Mouse (Mus musculus): ENCODE results near the gene Ptchd4.

Gene Ptchd4

GRCm38 (mm10) chr17:42315669-42316611, at the start of gene Ptchd4:
Ptchd4 (plus strand) TSS chr17:42315947.
- peak; percentile 91 for DNase-seq (ENCODE audit: inconsistent ontology term)

- DNase-seq (ENCODE audit: inconsistent ontology term), result no peak
Observed at GRCm38 (mm10) chr17:42276861-42277260, 38.9 kb upstream of the Ptchd4 start.

GRCm38 (mm10) chr17:42284391-42284790, 31.4 kb upstream of the Ptchd4 start:
- DNase-seq (ENCODE audit: inconsistent ontology term), result no peak

GRCm38 (mm10) chr17:42286255-42286654, 29.5 kb upstream of the Ptchd4 start:
- no peak for DNase-seq (ENCODE audit: inconsistent ontology term)

GRCm38 (mm10) chr17:42290341-42290740, 25.4 kb upstream of the Ptchd4 start:
- DNase-seq (ENCODE audit: inconsistent ontology term), result no peak

GRCm38 (mm10) chr17:42291793-42292192, 24.0 kb upstream of the Ptchd4 start:
- no peak for DNase-seq (ENCODE audit: inconsistent ontology term)

- DNase-seq (ENCODE audit: inconsistent ontology term), result peak; percentile 65
Observed at GRCm38 (mm10) chr17:42297986-42298385, 17.8 kb upstream of the Ptchd4 start.

GRCm38 (mm10) chr17:42299681-42300080, 16.1 kb upstream of the Ptchd4 start:
- no peak for DNase-seq (ENCODE audit: inconsistent ontology term)

GRCm38 (mm10) chr17:42303062-42303577, 12.6 kb upstream of the Ptchd4 start:
- DNase-seq (ENCODE audit: inconsistent ontology term), result no peak

GRCm38 (mm10) chr17:42304262-42304661, 11.5 kb upstream of the Ptchd4 start:
- DNase-seq (ENCODE audit: inconsistent ontology term), result no peak

- DNase-seq (ENCODE audit: inconsistent ontology term), result no peak
Observed at GRCm38 (mm10) chr17:42307001-42307400, 8.7 kb upstream of the Ptchd4 start.

- no peak for DNase-seq (ENCODE audit: inconsistent ontology term)
Observed at GRCm38 (mm10) chr17:42310136-42310535, 5.6 kb upstream of the Ptchd4 start.

- DNase-seq (ENCODE audit: inconsistent ontology term), result peak; percentile 33
Observed at GRCm38 (mm10) chr17:42316612-42316982, 850 bp downstream of the Ptchd4 start.

- DNase-seq (ENCODE audit: inconsistent ontology term), result peak; percentile 47
Observed at GRCm38 (mm10) chr17:42335787-42336186, 20.0 kb downstream of the Ptchd4 start.

GRCm38 (mm10) chr17:42336571-42336970, 20.8 kb downstream of the Ptchd4 start:
- no peak for DNase-seq (ENCODE audit: inconsistent ontology term)

GRCm38 (mm10) chr17:42346027-42346426, 30.3 kb downstream of the Ptchd4 start:
- no peak for DNase-seq (ENCODE audit: inconsistent ontology term)

- DNase-seq (ENCODE audit: inconsistent ontology term), result no peak
Observed at GRCm38 (mm10) chr17:42358481-42358880, 42.7 kb downstream of the Ptchd4 start.

GRCm38 (mm10) chr17:42363085-42363710, 47.5 kb downstream of the Ptchd4 start:
- DNase-seq (ENCODE audit: inconsistent ontology term), result no peak

- no peak for DNase-seq (ENCODE audit: inconsistent ontology term)
Observed at GRCm38 (mm10) chr17:42364716-42365115, 49.0 kb downstream of the Ptchd4 start.

- no peak for DNase-seq (ENCODE audit: inconsistent ontology term)
Observed at GRCm38 (mm10) chr17:42374881-42375280, 59.1 kb downstream of the Ptchd4 start.

GRCm38 (mm10) chr17:42393086-42393485, 77.3 kb downstream of the Ptchd4 start:
- DNase-seq (ENCODE audit: inconsistent ontology term), result no peak

GRCm38 (mm10) chr17:42395299-42395698, 79.6 kb downstream of the Ptchd4 start:
- DNase-seq (ENCODE audit: inconsistent ontology term), result no peak

- DNase-seq (ENCODE audit: inconsistent ontology term), result no peak
Observed at GRCm38 (mm10) chr17:42418449-42418848, 102.7 kb downstream of the Ptchd4 start.
